Mouse (Mus musculus): ENCODE measurements around the gene Scd4. TPM values are rescaled to one million over a fixed set of nuclear protein-coding genes. Genes with fewer than 3 reads are reported as not detected.

The Scd4 gene
- polyA plus RNA-seq, 1 experiment from 2014 or later, result 0.06 TPM

DNA sequence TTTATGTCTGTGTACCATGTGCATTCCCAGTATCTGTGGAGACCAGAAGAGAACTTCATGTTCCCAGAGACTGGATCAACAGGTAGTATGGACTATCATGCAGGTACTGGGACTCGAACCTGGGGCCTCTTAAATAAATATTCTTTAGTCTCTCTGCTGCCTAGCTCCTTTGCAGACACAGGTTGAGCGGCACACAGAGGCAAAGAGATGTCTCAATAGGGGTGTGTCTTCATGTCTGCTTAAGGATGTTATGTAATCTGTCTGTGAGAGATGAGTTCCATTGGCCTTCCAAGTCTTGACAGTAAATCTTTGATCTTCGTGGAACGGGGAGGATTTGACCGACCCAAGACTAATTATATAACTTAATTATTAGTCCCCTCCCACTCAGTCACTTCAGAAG lies 37.3 kb downstream of the Scd4 start:
- ATAC-seq (ENCODE audit: low FRiP score), result no peak
- H3K9me3 ChIP-seq (ENCODE audit: control insufficient read depth, low read length), result no peaks in the 10 kb centered on the region
- H3K4me3 ChIP-seq (ENCODE audit: low read depth, low read length), result no peak overlapping the region
- DNase-seq (ENCODE audit: low spot score), result no peak
- no peak overlapping the region for H3K9ac ChIP-seq (ENCODE audit: low read depth, low read length)
- H3K4me2 ChIP-seq (replicated peaks; ENCODE audit: low read depth, low read length), result no peak overlapping the region
- H3K4me1 ChIP-seq (replicated peaks; ENCODE audit: control insufficient read depth, insufficient read depth, low read length), result no peaks in the 10 kb centered on the region
- 79% methylated on average over 5 of the region's 5 CpGs for WGBS
- H3K36me3 ChIP-seq (ENCODE audit: control insufficient read depth, insufficient read depth, low read length), result no peaks in the 10 kb centered on the region
- no peak overlapping the region for H3K27ac ChIP-seq (ENCODE audit: low read depth, low read length)
- no peaks in the 10 kb centered on the region for H3K27me3 ChIP-seq (ENCODE audit: control insufficient read depth, insufficient read depth, low read length)

GRCm38 (mm10) chr19:44372969-44373368 lies 40.1 kb downstream of the Scd4 start:
- Histone ChIP-seq H3K4me1 (replicated peaks; ENCODE audit: control insufficient read depth, insufficient read depth, low read length) (no peaks in the 10 kb centered on the region), H3K4me2 (replicated peaks; ENCODE audit: low read depth, low read length) (no peak overlapping the region), H3K9me3 (ENCODE audit: control insufficient read depth, low read length) (no peaks in the 10 kb centered on the region), H3K9ac (ENCODE audit: low read depth, low read length) (no peak overlapping the region), H3K36me3 (ENCODE audit: control insufficient read depth, insufficient read depth, low read length) (no peaks in the 10 kb centered on the region), H3K27ac (ENCODE audit: low read depth, low read length) (no peak overlapping the region), H3K4me3 (ENCODE audit: low read depth, low read length) (no peak overlapping the region), H3K27me3 (ENCODE audit: control insufficient read depth, insufficient read depth, low read length) (no peaks in the 10 kb centered on the region)
- ATAC-seq (ENCODE audit: low FRiP score) (peak; percentile 68; the same call in 1 of the 2 replicates), DNase-seq (ENCODE audit: low spot score) (peak; percentile 86)
- 26% methylated on average over 6 of the region's 6 CpGs for WGBS

GRCm38 (mm10) chr19:44376511-44376951 lies 43.6 kb downstream of the Scd4 start:
- DNase-seq (ENCODE audit: low spot score), result no peak
- H3K4me2 ChIP-seq (replicated peaks; ENCODE audit: low read depth, low read length), result no peak overlapping the region
- no peaks in the 10 kb centered on the region for H3K9me3 ChIP-seq (ENCODE audit: control insufficient read depth, low read length)
- H3K9ac ChIP-seq (ENCODE audit: low read depth, low read length), result no peak overlapping the region
- no peak overlapping the region for H3K27ac ChIP-seq (ENCODE audit: low read depth, low read length)
- no peaks in the 10 kb centered on the region for H3K36me3 ChIP-seq (ENCODE audit: control insufficient read depth, insufficient read depth, low read length)
- no peaks in the 10 kb centered on the region for H3K27me3 ChIP-seq (ENCODE audit: control insufficient read depth, insufficient read depth, low read length)
- ATAC-seq (ENCODE audit: low FRiP score), result no peak
- no peaks in the 10 kb centered on the region for H3K4me1 ChIP-seq (replicated peaks; ENCODE audit: control insufficient read depth, insufficient read depth, low read length)
- H3K4me3 ChIP-seq (ENCODE audit: low read depth, low read length), result no peak overlapping the region
- WGBS, result 19% methylated on average over 3 of the region's 3 CpGs

DNA sequence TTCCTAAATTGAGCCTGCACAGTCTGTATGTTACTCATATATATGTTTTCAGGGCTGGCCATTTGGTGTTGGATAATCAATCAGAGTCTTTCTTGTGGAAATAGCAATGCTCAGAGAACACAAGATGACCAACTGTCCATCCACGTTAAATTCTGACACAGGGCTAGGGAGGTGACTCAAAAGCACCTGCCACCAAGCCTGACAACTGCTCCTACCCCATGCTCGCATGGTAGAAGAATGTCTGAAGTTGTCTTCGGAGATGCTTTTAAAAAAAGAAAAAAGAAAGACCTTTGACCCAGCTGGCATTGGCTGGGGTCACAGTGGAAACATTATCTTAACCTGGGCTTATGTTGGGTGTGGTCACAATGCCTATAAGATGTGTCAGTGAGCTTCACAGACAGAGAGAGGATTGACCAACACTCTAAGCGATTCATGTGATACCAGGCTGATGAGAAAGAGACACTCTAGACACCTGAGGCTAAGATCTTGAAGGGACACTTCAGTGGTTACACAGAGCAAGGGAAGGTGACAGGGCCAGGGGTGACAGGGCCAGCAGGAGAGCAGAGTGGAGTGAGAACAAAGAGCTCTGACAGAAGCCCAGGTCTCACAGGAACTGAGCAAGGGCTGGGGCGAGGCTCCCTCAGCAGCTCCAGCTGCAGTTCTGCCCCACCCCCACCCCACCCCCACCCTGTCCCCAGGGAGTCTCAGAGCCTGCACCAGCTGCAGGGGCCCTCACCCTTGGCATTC lies 44.9 kb downstream of the Scd4 start:
- Histone ChIP-seq H3K9me3 (ENCODE audit: control insufficient read depth, low read length) (no peaks in the 10 kb centered on the region), H3K9ac (ENCODE audit: low read depth, low read length) (no peak overlapping the region), H3K27ac (ENCODE audit: low read depth, low read length) (no peak overlapping the region), H3K27me3 (ENCODE audit: control insufficient read depth, insufficient read depth, low read length) (no peaks in the 10 kb centered on the region), H3K4me2 (replicated peaks; ENCODE audit: low read depth, low read length) (no peak overlapping the region), H3K36me3 (ENCODE audit: control insufficient read depth, insufficient read depth, low read length) (no peaks in the 10 kb centered on the region), H3K4me3 (ENCODE audit: low read depth, low read length) (no peak overlapping the region), H3K4me1 (replicated peaks; ENCODE audit: control insufficient read depth, insufficient read depth, low read length) (no peaks in the 10 kb centered on the region)
- ATAC-seq (ENCODE audit: low FRiP score), result no peak
- no peak for DNase-seq (ENCODE audit: low spot score)
- WGBS, result 40% methylated on average over 5 of the region's 5 CpGs

DNA sequence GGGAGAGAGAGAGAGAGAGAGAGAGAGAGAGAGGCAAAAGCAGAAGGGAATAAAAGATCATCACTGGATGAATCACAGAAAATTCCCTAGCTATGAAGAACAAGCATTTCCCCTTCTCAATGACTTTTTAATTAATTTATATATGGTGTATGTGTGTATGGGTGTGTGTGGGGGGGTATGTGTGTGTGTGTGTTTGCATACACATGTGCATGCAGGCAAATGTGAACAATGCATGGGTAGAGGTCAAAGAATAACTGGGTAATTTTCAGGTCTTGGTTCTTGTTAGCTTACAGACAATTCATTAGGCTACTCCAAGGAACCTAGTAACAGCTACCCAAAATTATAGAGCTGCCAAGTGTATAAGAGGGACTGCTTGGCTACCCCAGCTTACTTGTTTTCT lies 46.2 kb downstream of the Scd4 start:
- H3K27ac ChIP-seq (ENCODE audit: low read depth, low read length), result no peak overlapping the region
- no peak overlapping the region for H3K4me2 ChIP-seq (replicated peaks; ENCODE audit: low read depth, low read length)
- no peaks in the 10 kb centered on the region for H3K27me3 ChIP-seq (ENCODE audit: control insufficient read depth, insufficient read depth, low read length)
- H3K9me3 ChIP-seq (ENCODE audit: control insufficient read depth, low read length), result no peaks in the 10 kb centered on the region
- DNase-seq (ENCODE audit: low spot score), result no peak
- H3K9ac ChIP-seq (ENCODE audit: low read depth, low read length), result no peak overlapping the region
- H3K4me3 ChIP-seq (ENCODE audit: low read depth, low read length), result no peak overlapping the region
- no peak for ATAC-seq (ENCODE audit: low FRiP score)
- no peaks in the 10 kb centered on the region for H3K4me1 ChIP-seq (replicated peaks; ENCODE audit: control insufficient read depth, insufficient read depth, low read length)
- no peaks in the 10 kb centered on the region for H3K36me3 ChIP-seq (ENCODE audit: control insufficient read depth, insufficient read depth, low read length)

DNA sequence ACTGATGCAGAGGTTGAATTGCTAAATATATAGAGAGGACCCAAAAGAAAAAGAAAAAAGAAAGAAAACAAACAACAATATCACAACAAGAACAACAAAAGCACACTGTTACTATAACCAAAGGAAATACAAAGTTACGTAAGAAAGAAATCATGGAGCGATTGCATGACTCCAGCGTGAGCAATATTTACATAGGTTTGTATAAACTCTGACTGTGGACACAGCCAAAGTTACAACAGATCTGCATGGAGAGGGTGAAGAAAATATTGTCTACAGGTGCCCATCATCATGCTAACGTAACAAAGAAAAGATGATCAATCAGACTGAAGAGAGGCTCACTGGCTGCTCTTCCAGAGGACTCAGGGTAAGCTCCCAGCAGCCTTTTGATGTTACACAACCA lies 47.2 kb downstream of the Scd4 start:
- WGBS, result 88% methylated on average over 4 of the region's 4 CpGs
- no peak for ATAC-seq (ENCODE audit: low FRiP score)
- Histone ChIP-seq H3K4me2 (replicated peaks; ENCODE audit: low read depth, low read length) (no peak overlapping the region), H3K27me3 (ENCODE audit: control insufficient read depth, insufficient read depth, low read length) (no peaks in the 10 kb centered on the region), H3K4me3 (ENCODE audit: low read depth, low read length) (no peak overlapping the region), H3K4me1 (replicated peaks; ENCODE audit: control insufficient read depth, insufficient read depth, low read length) (no peaks in the 10 kb centered on the region), H3K36me3 (ENCODE audit: control insufficient read depth, insufficient read depth, low read length) (no peaks in the 10 kb centered on the region), H3K9ac (ENCODE audit: low read depth, low read length) (no peak overlapping the region), H3K27ac (ENCODE audit: low read depth, low read length) (no peak overlapping the region), H3K9me3 (ENCODE audit: control insufficient read depth, low read length) (no peaks in the 10 kb centered on the region)
- DNase-seq (ENCODE audit: low spot score), result no peak

GRCm38 (mm10) chr19:44382682-44383321 lies 49.9 kb downstream of the Scd4 start:
- Histone ChIP-seq H3K4me1 (replicated peaks; ENCODE audit: control insufficient read depth, insufficient read depth, low read length) (no peaks in the 10 kb centered on the region), H3K9ac (ENCODE audit: low read depth, low read length) (no peak overlapping the region), H3K27me3 (ENCODE audit: control insufficient read depth, insufficient read depth, low read length) (no peaks in the 10 kb centered on the region), H3K4me3 (ENCODE audit: low read depth, low read length) (no peak overlapping the region), H3K4me2 (replicated peaks; ENCODE audit: low read depth, low read length) (no peak overlapping the region), H3K36me3 (ENCODE audit: control insufficient read depth, insufficient read depth, low read length) (no peaks in the 10 kb centered on the region), H3K27ac (ENCODE audit: low read depth, low read length) (no peak overlapping the region), H3K9me3 (ENCODE audit: control insufficient read depth, low read length) (no peaks in the 10 kb centered on the region)
- ATAC-seq (ENCODE audit: low FRiP score), result no peak
- 89% methylated on average over 12 of the region's 12 CpGs for WGBS
- no peak for DNase-seq (ENCODE audit: low spot score)

DNA sequence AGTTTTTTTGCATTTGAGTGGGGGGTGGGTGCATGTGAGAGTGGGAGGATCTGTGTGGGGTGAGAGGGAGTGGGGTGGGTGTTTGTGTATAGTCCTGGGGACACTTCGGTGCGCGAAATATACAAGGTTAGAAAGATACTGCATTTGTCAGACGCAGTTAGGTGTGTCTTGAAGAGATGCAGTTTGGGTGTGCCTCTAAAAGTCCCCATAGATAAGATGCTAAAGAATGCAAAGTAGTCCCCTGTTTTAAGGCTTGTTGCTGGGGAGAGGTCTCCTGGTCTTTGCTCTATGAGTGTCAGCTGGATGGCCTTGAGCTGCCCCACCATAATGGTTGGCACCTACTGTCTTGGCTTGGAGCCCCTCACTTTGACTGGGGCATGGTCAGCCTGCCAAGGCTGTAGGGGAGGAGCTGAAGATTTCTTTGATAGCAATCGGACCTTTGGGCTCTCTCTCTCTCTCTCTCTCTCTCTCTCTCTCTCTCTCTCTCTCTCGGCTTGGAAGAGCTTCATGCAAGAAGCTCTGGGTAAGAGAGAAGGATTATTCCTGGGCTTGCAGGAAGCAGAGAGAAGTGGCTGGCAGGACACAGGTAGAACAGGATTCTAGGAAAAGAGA lies 53.1 kb downstream of the Scd4 start:
- H3K9me3 ChIP-seq (ENCODE audit: control insufficient read depth, low read length), result no peaks in the 10 kb centered on the region
- H3K4me3 ChIP-seq (ENCODE audit: low read depth, low read length), result no peak overlapping the region
- WGBS, result 91% methylated on average over 6 of the region's 6 CpGs
- H3K4me1 ChIP-seq (replicated peaks; ENCODE audit: control insufficient read depth, insufficient read depth, low read length), result no peaks in the 10 kb centered on the region
- no peaks in the 10 kb centered on the region for H3K27me3 ChIP-seq (ENCODE audit: control insufficient read depth, insufficient read depth, low read length)
- H3K9ac ChIP-seq (ENCODE audit: low read depth, low read length), result no peak overlapping the region
- H3K27ac ChIP-seq (ENCODE audit: low read depth, low read length), result no peak overlapping the region
- H3K36me3 ChIP-seq (ENCODE audit: control insufficient read depth, insufficient read depth, low read length), result no peaks in the 10 kb centered on the region
- ATAC-seq (ENCODE audit: low FRiP score) (no peak), DNase-seq (ENCODE audit: low spot score) (no peak)
- no peak overlapping the region for H3K4me2 ChIP-seq (replicated peaks; ENCODE audit: low read depth, low read length)
